Mouse (Mus musculus) left cerebral cortex, postnatal 14 days (tissue): ENCODE measurements around the gene Xntrpc. TPM values are rescaled to one million over a fixed set of nuclear protein-coding genes. Genes with fewer than 3 reads are reported as not detected.
"Not testable (repeated sequence)": the region's sequence is repeated elsewhere in the genome, so short reads cannot be mapped to it uniquely, and the experiment has no call there.

Experiments
- DNase-seq, 2 experiments: peaks; one replicate each; pipeline ENCODE4 v3.0.0; 2021 to 2022; ENCODE audit warnings: low spot score in 2 of 2, mixed read lengths in 1 of 2
- intact Hi-C: fragments of 180-260 bp; cut with DNase I; formaldehyde crosslinking; loops from one replicate; pipeline ENCODE4 v1.15.1; 2025
- long read RNA-seq, 2 experiments: library from polyadenylated mRNA; stranded (forward); transcript quantifications; one replicate each; pipeline ENCODE4 v2.0.0; 2021
- total RNA-seq, 2 experiments: library from RNA; stranded (reverse); gene quantifications; 2 replicates each; pipeline ENCODE4 v1.2.3; 2021

Gene Xntrpc
- total RNA-seq = 1 to 10 TPM; 1.4 to 1.8 TPM
- long read RNA-seq, experiment 1 = 0 reads
- long read RNA-seq, experiment 2 = 0 reads

- peak; percentile 93 to 94 for DNase-seq
- intact Hi-C loops = no loop called here
These were observed at the start of gene Xntrpc, which contains the start of the genes Rnf121 and Xndc1 for GRCm38 (mm10) chr7:102065046-102065891. Xntrpc (plus strand) TSS chr7:102065713. Rnf121 (minus strand) TSS chr7:102065469. Xndc1 (plus strand) TSS chr7:102065511.

DNA sequence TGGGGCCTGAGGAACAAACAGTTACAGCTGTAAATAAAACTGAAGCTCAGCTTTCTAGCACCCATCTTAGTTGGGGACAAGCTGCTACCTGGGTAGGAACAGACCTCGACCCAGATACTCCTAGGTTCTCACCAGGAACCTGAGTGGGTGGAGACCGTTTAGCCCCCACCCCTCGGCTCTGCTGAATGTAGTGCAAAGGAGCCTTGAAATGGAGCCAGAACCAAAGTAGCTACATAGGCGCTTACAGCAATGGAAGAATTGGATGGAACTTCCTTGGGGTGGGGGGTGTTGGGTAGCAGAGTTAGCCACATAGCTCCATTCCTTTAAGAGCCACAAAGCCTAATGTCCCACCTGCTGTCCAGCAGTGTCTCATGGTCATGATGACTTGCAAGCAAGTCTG is 48.6 kb upstream of the Xntrpc start:
- intact Hi-C loops = no loop called here
- DNase-seq = no peak

GRCm38 (mm10) chr7:102017452-102017851 is 48.1 kb upstream of the Xntrpc start:
- no peak for DNase-seq
- intact Hi-C loops = no loop called here

DNA sequence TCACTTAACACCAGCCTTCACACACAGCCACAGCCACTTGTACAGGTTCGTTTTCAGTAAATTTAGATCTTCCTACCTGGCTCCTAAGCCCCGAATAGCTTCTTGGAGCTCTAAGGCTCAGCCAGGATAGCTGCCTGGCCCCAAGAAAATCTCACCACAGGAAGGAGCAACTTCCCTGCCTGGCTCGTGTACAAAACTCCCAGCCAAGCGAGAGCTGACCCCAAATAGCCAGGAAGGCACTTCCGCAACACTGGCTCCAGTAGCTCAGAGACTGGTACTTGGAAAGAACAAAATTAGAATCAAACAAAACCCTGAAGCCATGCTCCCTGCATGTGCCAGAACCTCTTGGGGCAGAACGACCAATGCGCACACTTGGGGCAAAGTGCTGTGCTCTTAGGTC is 47.5 kb upstream of the Xntrpc start:
- no peak for DNase-seq
- intact Hi-C loops = no loop called here

DNA sequence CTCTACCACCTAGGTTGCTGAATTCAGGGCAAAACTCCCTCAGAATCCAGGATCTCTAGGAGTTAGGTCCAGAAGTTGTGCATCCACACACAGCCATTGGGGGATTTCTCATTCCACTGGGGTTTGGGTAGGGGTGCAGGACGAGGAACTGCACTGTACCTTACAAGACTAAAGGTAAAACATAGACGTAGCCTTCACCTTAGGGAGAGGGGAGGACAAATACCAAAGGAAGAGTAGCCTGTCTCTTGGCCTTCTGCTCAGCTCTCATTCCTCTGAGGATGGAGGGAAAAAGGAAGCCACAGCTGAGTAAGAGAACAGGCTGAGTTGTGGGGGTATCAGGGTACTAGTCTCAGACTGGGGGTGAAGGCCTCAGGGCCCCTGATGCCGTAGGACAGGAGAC is 46.9 kb upstream of the Xntrpc start, which contains the start of gene Il18bp:
Il18bp (minus strand) TSS at position 101 of the 400 bp plus-strand sequence.
- intact Hi-C loops = no loop called here

DNA sequence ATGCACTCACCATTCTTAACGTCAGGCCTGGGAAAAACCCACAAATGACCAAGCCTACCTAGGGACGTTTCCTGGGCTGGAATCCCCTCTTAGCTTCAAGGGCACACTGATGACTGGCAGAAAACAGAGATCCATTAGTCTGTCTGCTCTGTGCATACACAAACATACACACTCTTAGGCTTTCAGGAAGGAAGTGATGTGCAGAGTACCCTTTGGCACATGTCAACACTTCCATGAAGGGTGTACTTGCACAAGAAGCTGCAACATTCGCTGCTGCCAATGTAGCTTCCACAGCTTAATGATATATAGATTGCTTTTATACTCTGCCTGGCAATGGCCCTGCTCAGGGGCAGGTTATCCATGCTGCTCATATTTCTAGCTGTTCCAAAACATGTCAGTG is 46.2 kb upstream of the Xntrpc start:
- DNase-seq = no peak
- intact Hi-C loops = no loop called here

More for the DNA sequence above, 46.9 kb upstream of the Xntrpc start, which contains the start of gene Il18bp:
- DNase-seq = no peak

DNA sequence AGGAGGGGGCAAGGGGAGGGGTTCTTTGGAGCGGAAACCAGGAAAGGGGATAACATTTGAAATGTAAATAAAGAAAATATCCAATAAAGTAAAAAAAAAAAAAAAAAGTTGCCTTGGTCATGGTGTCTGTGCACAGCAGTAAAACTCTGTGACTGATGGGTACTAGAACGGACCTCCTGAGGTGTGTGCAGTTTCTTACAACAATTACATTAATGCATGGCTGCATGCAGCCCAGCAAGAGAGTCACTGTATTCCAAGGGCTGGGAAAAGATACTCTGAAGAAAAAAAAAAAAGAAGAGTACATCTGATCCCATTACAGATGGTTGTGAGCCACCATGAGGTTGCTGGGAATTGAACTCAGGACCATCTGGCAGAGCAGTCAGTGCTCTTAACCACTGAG is 44.6 kb upstream of the Xntrpc start:
- intact Hi-C loops, DNase-seq: not testable (repeated sequence)

- intact Hi-C loops = no loop called here
- DNase-seq = no peak
These were observed 41.7 kb upstream of the Xntrpc start for GRCm38 (mm10) chr7:102023821-102024220.

DNA sequence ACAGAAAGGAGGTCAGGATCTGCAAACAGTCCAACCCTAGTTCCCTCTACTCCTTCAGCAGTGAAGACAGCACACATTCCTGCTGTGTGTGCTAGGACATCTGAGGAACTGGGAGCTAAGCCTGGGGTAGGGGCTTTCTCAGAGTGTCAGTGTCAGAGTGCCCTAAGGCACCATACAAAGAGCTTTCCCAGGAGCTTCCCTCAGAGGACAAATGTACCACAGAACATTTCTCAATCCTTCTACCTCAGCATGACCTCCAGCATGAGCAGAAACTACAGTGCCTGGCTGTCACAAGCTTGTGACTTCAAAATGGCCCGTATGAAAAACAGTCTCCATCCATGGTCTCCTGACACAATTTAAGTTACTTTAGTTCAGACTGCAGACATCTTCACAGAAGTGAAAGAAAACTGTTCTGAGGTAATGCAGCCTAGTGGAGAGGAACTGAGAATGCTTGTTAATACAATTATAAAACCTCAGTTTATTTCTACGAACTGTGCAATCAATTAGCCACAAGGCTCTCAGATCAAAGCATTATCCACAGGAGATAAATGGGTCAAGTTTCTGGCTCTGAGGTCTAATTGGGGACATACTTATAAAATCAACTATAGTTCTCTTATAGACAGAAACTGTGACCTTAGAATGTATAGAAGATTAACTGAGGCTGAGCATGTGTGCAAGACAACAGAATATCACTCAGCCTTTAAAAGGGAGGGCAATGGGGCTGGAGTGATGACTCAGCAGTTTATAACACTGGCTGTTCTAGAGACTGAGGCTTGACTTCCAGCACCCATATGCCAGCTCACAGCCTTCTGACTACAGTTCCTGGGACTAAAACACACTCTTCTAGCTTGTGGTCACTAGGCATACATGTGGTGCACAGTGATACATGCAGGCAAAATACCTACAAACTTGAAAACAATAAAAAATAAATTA is 40.1 kb upstream of the Xntrpc start:
- intact Hi-C loops = no loop called here
- DNase-seq = no peak

GRCm38 (mm10) chr7:102034904-102035303 is 30.6 kb upstream of the Xntrpc start:
- intact Hi-C loops = no loop called here
- DNase-seq = peak in 1 of 2 experiments; percentile 30

GRCm38 (mm10) chr7:102035534-102035933 is 30.0 kb upstream of the Xntrpc start:
- DNase-seq = peak; percentile 51 to 53
- intact Hi-C loops = no loop called here

DNA sequence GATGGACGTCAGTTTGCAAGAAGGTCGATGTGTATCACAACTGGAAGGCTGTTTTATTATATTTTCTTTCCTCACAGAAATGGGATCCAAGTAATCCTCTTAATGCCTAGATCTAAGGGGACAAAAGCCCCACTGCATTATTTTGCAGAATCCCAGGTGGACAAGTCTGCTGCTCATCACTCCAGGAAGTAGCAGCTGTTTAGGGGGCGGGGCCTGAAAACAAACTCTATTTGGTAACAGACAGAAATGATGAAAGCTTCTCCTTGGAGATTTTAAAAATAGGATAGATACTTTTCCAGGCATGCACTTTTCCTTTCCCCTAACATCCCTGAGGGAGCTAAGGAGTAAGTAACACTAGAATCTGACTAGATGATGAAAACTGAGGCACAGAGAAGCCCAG is 28.2 kb upstream of the Xntrpc start:
- DNase-seq = no peak
- intact Hi-C loops = no loop called here

- DNase-seq = no peak
- intact Hi-C loops = no loop called here
These were observed 23.2 kb upstream of the Xntrpc start for GRCm38 (mm10) chr7:102042314-102042713.

- DNase-seq, intact Hi-C loops: not testable (repeated sequence)
These were observed 17.0 kb upstream of the Xntrpc start for GRCm38 (mm10) chr7:102048524-102048923.

- intact Hi-C loops = no loop called here
- no peak for DNase-seq
These were observed 4.2 kb upstream of the Xntrpc start for GRCm38 (mm10) chr7:102061353-102061752.

GRCm38 (mm10) chr7:102062203-102062602 is 3.3 kb upstream of the Xntrpc start:
- DNase-seq = no peak
- intact Hi-C loops = no loop called here

DNA sequence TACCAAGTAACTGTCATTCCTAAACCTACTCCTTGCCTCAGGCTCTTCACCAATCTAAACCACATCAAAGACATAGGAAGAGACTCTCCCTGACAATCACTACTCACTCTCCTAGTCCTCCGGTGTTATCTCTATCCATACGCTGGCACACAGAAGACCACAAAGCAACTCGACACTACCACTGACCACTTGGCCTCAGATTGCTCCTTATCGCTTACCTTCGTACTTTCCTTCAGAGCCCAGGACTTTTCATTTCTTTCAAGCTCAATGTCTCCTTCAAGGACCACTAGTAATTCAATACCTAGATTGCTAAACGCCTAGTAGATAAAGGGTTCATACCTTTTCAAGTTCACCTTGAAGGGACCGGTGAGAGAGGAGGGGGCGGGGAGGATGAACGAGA is 1.6 kb upstream of the Xntrpc start:
- intact Hi-C loops = no loop called here
- DNase-seq = no peak

DNA sequence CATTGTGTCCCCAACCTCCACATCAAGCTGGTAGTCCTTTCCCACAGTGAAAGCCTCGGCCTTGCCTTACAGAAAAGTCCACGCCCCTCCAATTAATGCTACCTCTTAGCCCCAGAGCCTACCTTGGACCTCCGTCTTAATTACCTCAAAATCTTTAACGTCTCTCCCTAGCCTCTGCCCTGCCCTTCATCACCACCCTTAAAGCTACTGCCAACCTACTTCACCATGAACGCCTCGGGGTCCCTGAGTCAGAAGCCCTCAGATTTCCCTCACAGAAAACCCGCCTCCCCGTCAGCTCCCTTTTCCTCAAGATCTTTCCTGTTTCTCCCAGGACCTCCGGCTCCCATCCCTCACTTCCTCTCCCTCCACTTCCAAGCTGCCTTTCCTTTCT is 863 bp upstream of the Xntrpc start:
- DNase-seq = peak in 1 of 2 experiments; percentile 12
- intact Hi-C loops = no loop called here

DNA sequence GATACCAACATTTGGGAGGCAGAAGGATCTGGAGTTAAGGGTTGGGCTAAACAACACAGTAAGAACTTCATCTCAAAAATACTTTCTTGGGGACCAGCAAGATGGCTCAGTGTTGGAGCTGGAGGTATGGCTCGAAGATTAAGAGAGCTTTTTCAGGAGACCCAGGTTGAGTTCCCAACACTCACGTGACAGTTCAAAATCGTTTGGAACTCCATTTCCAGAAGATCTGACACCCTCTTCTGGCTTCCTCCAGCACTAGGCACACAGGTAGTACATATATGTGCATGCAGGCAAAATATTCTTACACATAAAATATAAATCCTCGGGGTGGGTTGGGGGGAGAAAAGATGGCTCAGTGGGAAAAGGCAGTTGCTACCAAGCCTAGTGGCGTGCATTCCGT is 850 bp downstream of the Xntrpc start:
- no peak for DNase-seq
- intact Hi-C loops = no loop called here
